Mouse (Mus musculus) ovary, postnatal 14 days (tissue): ENCODE results near the gene Efr3b.

Experiments used
- DNase-seq: peaks from one replicate; pipeline ENCODE4 v3.0.0; 2022; ENCODE audit warnings: low spot score

Efr3b gene

GRCm38 (mm10) chr12:4038061-4039041 is at the start of gene Efr3b:
Efr3b (minus strand) TSS chr12:4038915.
- peak; percentile 48 for DNase-seq

GRCm38 (mm10) chr12:4083441-4083840 is 44.7 kb upstream of the Efr3b start:
- DNase-seq, result no peak

GRCm38 (mm10) chr12:4082132-4083001 is 43.7 kb upstream of the Efr3b start, which contains the start of gene Dnajc27:
Dnajc27 (plus strand) TSS chr12:4082583.
- peak; percentile 94 for DNase-seq

GRCm38 (mm10) chr12:4080311-4080710 is 41.6 kb upstream of the Efr3b start:
- DNase-seq, result peak; percentile 77

- DNase-seq, result no peak
Observed at GRCm38 (mm10) chr12:4078069-4078468, 39.4 kb upstream of the Efr3b start.

GRCm38 (mm10) chr12:4076383-4076782 is 37.7 kb upstream of the Efr3b start:
- no peak for DNase-seq

GRCm38 (mm10) chr12:4075407-4075806 is 36.7 kb upstream of the Efr3b start:
- DNase-seq, result no peak

GRCm38 (mm10) chr12:4071671-4072070 is 33.0 kb upstream of the Efr3b start:
- no peak for DNase-seq

GRCm38 (mm10) chr12:4068551-4068950 is 29.8 kb upstream of the Efr3b start:
- no peak for DNase-seq

- DNase-seq, result no peak
Observed at GRCm38 (mm10) chr12:4066681-4067459, 28.2 kb upstream of the Efr3b start.

- DNase-seq, result no peak
Observed at GRCm38 (mm10) chr12:4065944-4066343, 27.2 kb upstream of the Efr3b start.

GRCm38 (mm10) chr12:4065498-4065897 is 26.8 kb upstream of the Efr3b start:
- DNase-seq, result no peak

- DNase-seq, result no peak
Observed at GRCm38 (mm10) chr12:4059683-4060082, 21.0 kb upstream of the Efr3b start.

GRCm38 (mm10) chr12:4058321-4058720 is 19.6 kb upstream of the Efr3b start:
- DNase-seq, result no peak

- no peak for DNase-seq
Observed at GRCm38 (mm10) chr12:4054845-4055244, 16.1 kb upstream of the Efr3b start.

GRCm38 (mm10) chr12:4053643-4054042 is 14.9 kb upstream of the Efr3b start:
- DNase-seq, result no peak

GRCm38 (mm10) chr12:4050861-4051425 is 12.2 kb upstream of the Efr3b start:
- DNase-seq, result no peak

- no peak for DNase-seq
Observed at GRCm38 (mm10) chr12:4048031-4048430, 9.3 kb upstream of the Efr3b start.

GRCm38 (mm10) chr12:4045992-4046391 is 7.3 kb upstream of the Efr3b start:
- DNase-seq, result no peak

GRCm38 (mm10) chr12:4042411-4042810 is 3.7 kb upstream of the Efr3b start:
- DNase-seq, result no peak

- DNase-seq, result no peak
Observed at GRCm38 (mm10) chr12:4039046-4039445, 331 bp upstream of the Efr3b start.
